Comparison of ENCODE assay signal across 20 mouse cellular contexts in genomic region chr15:12725256-12725655, GRCm38 (mm10). TPM values are rescaled to one million over a fixed set of nuclear protein-coding genes. Genes with fewer than 3 reads are reported as not detected.
"Had no signal": no experiment of that assay in that cellular context is flagged by ENCODE, and none has a peak within 500 bp of the region (broad histone marks: within the 10 kb centered on the region; RNA-seq: fewer than 3 reads in every experiment).

No protein-coding gene starts in this region.

- H3K27ac ChIP-seq: limb, embryonic 12.5 days; limb, embryonic 15.5 days; liver, embryonic 14.5 days; macrophage; midbrain, embryonic 12.5 days; midbrain, embryonic 15.5 days; neural tube, embryonic 12.5 days; neural tube, embryonic 15.5 days; stomach, embryonic 15.5 days had no signal

- H3K36me3 ChIP-seq: limb, embryonic 12.5 days; limb, embryonic 15.5 days; midbrain, embryonic 12.5 days; midbrain, embryonic 15.5 days; neural tube, embryonic 12.5 days; neural tube, embryonic 15.5 days; stomach, embryonic 15.5 days had no signal

- DNase-seq: kidney, postnatal 14 days; kidney, postnatal 4 days; left cerebral cortex, postnatal 4 days; liver, postnatal 0 days; lung, embryonic 14.5 days; retina, postnatal 1 day; right cerebral cortex, postnatal 25 days; spleen, adult 18-20 months; thymus, postnatal 25 days had no signal

- H3K4me2 ChIP-seq: limb, embryonic 12.5 days; limb, embryonic 15.5 days; liver, embryonic 11.5 days; lung, embryonic 14.5 days; midbrain, embryonic 12.5 days; midbrain, embryonic 15.5 days; neural tube, embryonic 12.5 days; neural tube, embryonic 15.5 days; stomach, embryonic 15.5 days had no signal

- H3K27me3 ChIP-seq: limb, embryonic 12.5 days; limb, embryonic 15.5 days; midbrain, embryonic 12.5 days; midbrain, embryonic 15.5 days; neural tube, embryonic 12.5 days; neural tube, embryonic 15.5 days; stomach, embryonic 15.5 days had no signal

- H3K4me3 ChIP-seq: limb, embryonic 12.5 days; limb, embryonic 15.5 days; midbrain, embryonic 12.5 days; midbrain, embryonic 15.5 days; neural tube, embryonic 12.5 days; neural tube, embryonic 15.5 days; stomach, embryonic 15.5 days had no signal

- H3K4me1 ChIP-seq: limb, embryonic 15.5 days; midbrain, embryonic 12.5 days; midbrain, embryonic 15.5 days; neural tube, embryonic 12.5 days; neural tube, embryonic 15.5 days; stomach, embryonic 15.5 days had no signal

- H3K9ac ChIP-seq: limb, embryonic 12.5 days; limb, embryonic 15.5 days; liver, embryonic 14.5 days; liver, postnatal 0 days; lung, embryonic 14.5 days; midbrain, embryonic 12.5 days; midbrain, embryonic 15.5 days; neural tube, embryonic 12.5 days; neural tube, embryonic 15.5 days; stomach, embryonic 15.5 days had no signal

- H3K9me3 ChIP-seq: limb, embryonic 12.5 days; limb, embryonic 15.5 days; midbrain, embryonic 12.5 days; midbrain, embryonic 15.5 days; neural tube, embryonic 12.5 days; neural tube, embryonic 15.5 days; stomach, embryonic 15.5 days had no signal

- ATAC-seq: liver, postnatal 0 days; lung, postnatal 0 days; midbrain, embryonic 15.5 days had no signal

RNA-seq across cellular contexts. Expression of gene Pdzd2, which starts 14.5 kb away (rescaled TPM):
- polyA plus RNA-seq: macrophage had no signal
